Mouse (Mus musculus): ENCODE data around the gene Gm7029. TPM values are rescaled to one million over a fixed set of nuclear protein-coding genes. Genes with fewer than 3 reads are reported as not detected.

The Gm7029 gene
- total and polyA plus RNA-seq, 3 experiments = not detected

DNA sequence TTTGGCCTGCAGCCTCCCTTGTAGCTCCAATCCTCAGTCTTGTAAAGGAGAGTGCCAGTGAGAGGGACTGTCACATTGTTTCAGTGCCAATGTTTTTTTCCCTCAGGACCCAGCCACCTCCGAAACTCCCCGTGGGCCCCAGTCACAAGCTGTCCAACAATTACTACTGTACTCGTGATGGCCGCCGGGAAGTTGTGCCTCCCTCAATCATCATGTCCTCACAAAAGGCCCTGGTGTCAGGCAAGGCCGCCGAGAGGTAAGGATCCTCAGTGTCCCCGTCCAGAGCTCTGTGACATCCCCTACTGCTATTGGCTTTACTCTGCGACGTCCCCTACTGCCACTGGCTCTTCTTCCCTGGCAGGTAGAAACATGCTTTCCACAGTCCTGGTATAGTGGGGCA, 44.1 kb upstream of the Gm7029 start:
- no peak overlapping the region for H3K4me3 ChIP-seq (replicated peaks in 1 of 3; ENCODE audit: low read depth in 2 of 3, low read length in 2 of 3, poor library complexity in 1 of 3)
- DNase-seq (ENCODE audit: extremely low read depth) = no peak
- H3K4me1 ChIP-seq (ENCODE audit: control insufficient read depth in 1 of 2, insufficient read depth in 2 of 2) = peaks cover 2 to 25% of the 10 kb centered on the region in 2 experiments; a peak in 3 of 4 replicates
- no peak overlapping the region for H3K4me2 ChIP-seq (ENCODE audit: insufficient read depth, low read depth, poor library complexity, severe bottlenecking)
- no peak overlapping the region for H3K27ac ChIP-seq (ENCODE audit: insufficient read depth, low read depth)
- dilution Hi-C loops (cut with MboI; ENCODE audit: extremely low pct_ligation_motif_present, extremely low pct_unique_long_range_greater_than_20kb, low sequenced_read_pairs) = no loop called here
- peaks cover 37 to 75% of the 10 kb centered on the region in 2 experiments for H3K36me3 ChIP-seq (replicated peaks in 1 of 2; ENCODE audit: control insufficient read depth in 1 of 2, insufficient read depth in 1 of 2, low read length in 1 of 2)
- in situ Hi-C loops (cut with MboI; ENCODE audit: low pct_ligation_motif_present, low pct_unique_long_range_greater_than_20kb, low sequenced_read_pairs) = no loop called here
- H3K27me3 ChIP-seq (replicated peaks) = no peaks in the 10 kb centered on the region
- TF ChIP-seq GABPA (IDR thresholded peaks at IDR 0.05; ENCODE audit: insufficient replicate concordance, low read depth, low read length) (no peak), PAX5 (IDR thresholded peaks at IDR 0.05; ENCODE audit: low read length) (no peak), USF2 (conservative IDR thresholded peaks at IDR 0.05; ENCODE audit: low read depth, low read length) (no peak), BHLHE40 (IDR thresholded peaks at IDR 0.05; ENCODE audit: low read depth, low read length) (no peak), TCF12 (IDR thresholded peaks at IDR 0.05; ENCODE audit: low read depth, low read length) (no peak)
- H3K9ac ChIP-seq (ENCODE audit: insufficient read depth, low read depth) = no peak overlapping the region
- H3K9me3 ChIP-seq (replicated peaks; ENCODE audit: low read length) = no peaks in the 10 kb centered on the region
- H3K79me2 ChIP-seq (replicated peaks; ENCODE audit: control insufficient read depth, extremely low read depth, insufficient read depth, poor library complexity, severe bottlenecking) = peaks cover 21% of the 10 kb centered on the region

DNA sequence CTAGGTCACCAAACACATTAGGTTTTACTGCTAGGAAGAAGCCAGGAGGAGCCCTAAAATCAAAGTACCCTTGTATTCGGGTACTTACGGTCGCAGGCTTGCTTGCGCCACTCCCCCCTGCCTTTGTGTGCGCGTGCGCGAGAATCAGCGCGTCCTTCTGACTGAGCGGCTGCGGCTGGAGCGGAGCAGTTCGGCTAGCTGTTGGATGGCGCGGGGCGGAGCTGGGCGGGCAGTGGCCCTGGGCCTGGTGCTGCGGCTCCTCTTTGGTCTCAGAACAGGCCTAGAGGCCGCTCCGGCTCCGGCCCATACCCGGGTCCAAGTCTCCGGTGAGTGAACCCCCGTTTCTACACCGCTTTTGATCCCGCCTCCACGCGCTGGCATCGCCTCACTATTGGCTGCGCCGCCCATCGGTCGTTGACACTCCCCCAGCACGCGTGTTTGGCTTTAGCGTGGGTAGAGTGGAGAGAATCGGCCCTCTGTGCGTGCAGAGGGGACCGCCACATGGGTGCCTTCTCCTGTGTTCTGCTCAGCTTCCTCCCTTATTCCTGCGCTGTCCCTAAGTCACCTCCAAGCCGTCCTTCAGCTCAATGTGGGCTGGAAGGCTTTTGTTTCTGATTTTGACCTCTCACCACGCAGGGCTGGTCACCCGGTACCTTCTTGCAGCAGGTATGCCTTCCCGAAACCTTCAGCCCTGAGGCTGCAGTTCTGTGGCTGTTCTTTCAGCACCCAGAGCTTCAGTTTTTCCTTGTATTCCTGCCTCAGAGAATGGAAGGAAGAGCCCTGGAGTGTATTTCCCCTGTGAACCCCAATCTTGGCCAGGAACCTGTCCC, 30.5 kb upstream of the Gm7029 start, which contains the start of gene Cd320:
Gene Cd320 (plus strand): TSS at position 126 of the 830 bp plus-strand sequence.
- H3K4me1 ChIP-seq (ENCODE audit: control insufficient read depth in 1 of 2, insufficient read depth in 2 of 2) = peaks cover 0 to 19% of the 10 kb centered on the region in 2 experiments; a peak in 2 of 4 replicates
- dilution Hi-C loops (cut with MboI; ENCODE audit: extremely low pct_ligation_motif_present, extremely low pct_unique_long_range_greater_than_20kb, low sequenced_read_pairs) = no loop called here
- no peaks in the 10 kb centered on the region for H3K27me3 ChIP-seq (replicated peaks)
- H3K4me3 ChIP-seq (replicated peaks in 1 of 3; ENCODE audit: low read depth in 2 of 3, low read length in 2 of 3, poor library complexity in 1 of 3) = peak within 1 kb of the TSS; percentile 75 to 83 (median 81)
- H3K79me2 ChIP-seq (replicated peaks; ENCODE audit: control insufficient read depth, extremely low read depth, insufficient read depth, poor library complexity, severe bottlenecking) = no peaks in the 10 kb centered on the region
- peaks cover 13 to 44% of the 10 kb centered on the region in 2 experiments for H3K36me3 ChIP-seq (replicated peaks in 1 of 2; ENCODE audit: control insufficient read depth in 1 of 2, insufficient read depth in 1 of 2, low read length in 1 of 2)
- peak within 1 kb of the TSS; percentile 69 for H3K9ac ChIP-seq (ENCODE audit: insufficient read depth, low read depth)
- peak; percentile 26; the same call in 1 of the 2 replicates for TF ChIP-seq BHLHE40 (IDR thresholded peaks at IDR 0.05; ENCODE audit: low read depth, low read length)
- no peak for TF ChIP-seq E2F4 (IDR thresholded peaks at IDR 0.05; ENCODE audit: insufficient replicate concordance, low read depth, low read length)
- TF ChIP-seq MAFK (IDR thresholded peaks at IDR 0.05; ENCODE audit: insufficient replicate concordance, low read length) = no peak
- no peak for TF ChIP-seq USF1 (IDR thresholded peaks at IDR 0.05; ENCODE audit: low read depth, low read length)
- TF ChIP-seq MEF2A (IDR thresholded peaks at IDR 0.05; ENCODE audit: borderline replicate concordance, low read depth, low read length) = peak; percentile 22; the same call in 1 of the 2 replicates
- TF ChIP-seq POLR2A (IDR thresholded peaks at IDR 0.05; ENCODE audit: low read depth, low read length) = peak; percentile 81
- peak; percentile 39; the same call in 1 of the 2 replicates for TF ChIP-seq MYC (IDR thresholded peaks at IDR 0.05; ENCODE audit: low read depth, low read length)
- peak; percentile 76 for TF ChIP-seq MAX (IDR thresholded peaks at IDR 0.05; ENCODE audit: low read length)
- TF ChIP-seq NELFE (IDR thresholded peaks at IDR 0.05; ENCODE audit: low read depth, low read length) = peak; percentile 73
- TF ChIP-seq MXI1 (IDR thresholded peaks at IDR 0.05; ENCODE audit: low read depth, low read length) = peak; percentile 100
- TF ChIP-seq SIN3A (IDR thresholded peaks at IDR 0.05; ENCODE audit: low read length) = peak; percentile 82
- no peak for TF ChIP-seq PAX5 (IDR thresholded peaks at IDR 0.05; ENCODE audit: low read length)
- peak; percentile 80; the same call in 1 of the 2 replicates for TF ChIP-seq POLR2AphosphoS2 (IDR thresholded peaks at IDR 0.05; ENCODE audit: low read depth, low read length)
- TF ChIP-seq TCF12 (IDR thresholded peaks at IDR 0.05; ENCODE audit: low read depth, low read length) = peak; percentile 42; the same call in 1 of the 2 replicates
- peak; percentile 91 for TF ChIP-seq NRF1 (IDR thresholded peaks at IDR 0.05; ENCODE audit: low read depth, low read length)
- TF ChIP-seq TBP (conservative IDR thresholded peaks at IDR 0.05; ENCODE audit: low read depth, low read length) = no peak
- H3K27ac ChIP-seq (ENCODE audit: insufficient read depth, low read depth) = no peak within 1 kb of the TSS
- H3K4me2 ChIP-seq (ENCODE audit: insufficient read depth, low read depth, poor library complexity, severe bottlenecking) = peak within 1 kb of the TSS; percentile 80
- DNase-seq (ENCODE audit: extremely low read depth) = peak; percentile 90
- H3K9me3 ChIP-seq (replicated peaks; ENCODE audit: low read length) = no peaks in the 10 kb centered on the region
- in situ Hi-C loops (cut with MboI; ENCODE audit: low pct_ligation_motif_present, low pct_unique_long_range_greater_than_20kb, low sequenced_read_pairs) = no loop called here
